Mouse (Mus musculus) R1 (cell line): ENCODE results near the gene Trmt10b.

ENCODE experiments used
- DNase-seq: peaks from one replicate; pipeline ENCODE4 v3.0.0-alpha.2; 2018; ENCODE audit warnings: low read depth, low spot score

Trmt10b gene

GRCm38 (mm10) chr4:45341669-45342249, 44.8 kb downstream of the Trmt10b start, which contains the start of gene Dcaf10:
Gene Dcaf10, plus strand, starts transcription at chr4:45342101.
- peak; percentile 93 for DNase-seq

GRCm38 (mm10) chr4:45342286-45343155, 45.6 kb downstream of the Trmt10b start, which contains the start of gene Exosc3:
Gene Exosc3, minus strand, starts transcription at chr4:45342732.
- DNase-seq, result peak; percentile 51

- no peak for DNase-seq
Measured at GRCm38 (mm10) chr4:45356653-45357052, 59.7 kb downstream of the Trmt10b start.
